Mouse (Mus musculus): ENCODE data around the gene Herc3. TPM values are rescaled to one million over a fixed set of nuclear protein-coding genes. Genes with fewer than 3 reads are reported as not detected.
"Not testable (repeated sequence)": the region's sequence is repeated elsewhere in the genome, so short reads cannot be mapped to it uniquely, and the experiment has no call there.

The Herc3 gene
- polyA plus RNA-seq, 1 experiment from 2014 or later, result 24.9 TPM

DNA sequence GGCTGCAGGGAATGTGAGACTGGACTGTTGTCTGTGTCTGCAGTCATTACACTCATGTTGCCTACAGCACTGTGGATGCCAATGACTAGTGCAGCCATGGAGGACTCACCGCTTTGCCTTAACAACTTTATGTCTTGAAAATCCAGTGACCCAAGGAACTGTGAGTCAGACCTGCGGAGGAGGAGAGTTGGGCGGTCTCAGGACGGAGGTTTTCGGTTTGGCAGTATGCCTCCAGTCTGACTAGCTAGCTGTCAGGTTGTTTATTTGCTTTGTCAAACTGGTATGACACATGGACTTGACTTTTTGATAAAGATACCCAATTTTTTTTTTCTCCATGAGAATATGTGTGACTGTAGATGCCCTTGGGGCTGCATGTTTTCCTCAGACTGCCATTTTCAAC lies 16.6 kb downstream of the Herc3 start:
- Histone ChIP-seq H3K4me1 (replicated peaks; ENCODE audit: control insufficient read depth, insufficient read depth, low read length) (peaks cover 4% of the 10 kb centered on the region), H3K9me3 (ENCODE audit: control insufficient read depth, low read length) (no peaks in the 10 kb centered on the region), H3K4me2 (ENCODE audit: low read length) (no peak overlapping the region)

DNA sequence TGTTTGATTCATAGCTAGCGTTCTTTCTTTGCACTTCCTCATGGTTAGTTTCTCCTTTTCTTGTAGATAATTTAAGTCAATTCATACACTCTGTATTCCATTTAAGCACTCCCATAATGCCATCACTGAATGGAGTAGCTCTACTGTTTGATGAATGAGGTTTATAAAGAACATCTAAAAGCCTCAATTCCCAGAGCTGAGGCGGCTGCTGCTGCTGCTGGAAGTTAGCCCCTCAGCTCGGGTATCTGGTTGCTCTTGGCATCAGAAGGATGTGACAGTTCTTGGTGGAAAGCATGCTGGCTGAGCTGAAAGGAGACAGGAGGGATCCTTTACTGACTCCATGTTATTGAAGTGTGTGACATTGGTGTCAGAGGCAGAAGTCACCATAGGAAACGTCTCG lies 18.1 kb downstream of the Herc3 start:
- Histone ChIP-seq H3K4me1 (replicated peaks; ENCODE audit: control insufficient read depth, insufficient read depth, low read length) (peaks cover 4% of the 10 kb centered on the region), H3K27ac (ENCODE audit: low read length) (no peak overlapping the region), H3K4me3 (replicated peaks; ENCODE audit: low read length) (no peak overlapping the region), H3K9me3 (ENCODE audit: control insufficient read depth, low read length) (no peaks in the 10 kb centered on the region), H3K4me2 (ENCODE audit: low read length) (no peak overlapping the region), H3K9ac (replicated peaks; ENCODE audit: low read depth, low read length) (no peak overlapping the region), H3K27me3 (replicated peaks; ENCODE audit: control insufficient read depth, insufficient read depth, low read length) (no peaks in the 10 kb centered on the region), H3K36me3 (ENCODE audit: control insufficient read depth, insufficient read depth) (no peaks in the 10 kb centered on the region)
- peak; percentile 50 for ATAC-seq
- 21% methylated on average over 5 of the region's 5 CpGs for WGBS

More for the DNA sequence above, 16.6 kb downstream of the Herc3 start:
- H3K4me3 ChIP-seq (replicated peaks; ENCODE audit: low read length), result no peak overlapping the region
- no peaks in the 10 kb centered on the region for H3K27me3 ChIP-seq (replicated peaks; ENCODE audit: control insufficient read depth, insufficient read depth, low read length)
- H3K27ac ChIP-seq (ENCODE audit: low read length), result no peak overlapping the region
- WGBS, result 91% methylated on average over 5 of the region's 5 CpGs
- no peaks in the 10 kb centered on the region for H3K36me3 ChIP-seq (ENCODE audit: control insufficient read depth, insufficient read depth)
- ATAC-seq, result no peak
- H3K9ac ChIP-seq (replicated peaks; ENCODE audit: low read depth, low read length), result no peak overlapping the region

DNA sequence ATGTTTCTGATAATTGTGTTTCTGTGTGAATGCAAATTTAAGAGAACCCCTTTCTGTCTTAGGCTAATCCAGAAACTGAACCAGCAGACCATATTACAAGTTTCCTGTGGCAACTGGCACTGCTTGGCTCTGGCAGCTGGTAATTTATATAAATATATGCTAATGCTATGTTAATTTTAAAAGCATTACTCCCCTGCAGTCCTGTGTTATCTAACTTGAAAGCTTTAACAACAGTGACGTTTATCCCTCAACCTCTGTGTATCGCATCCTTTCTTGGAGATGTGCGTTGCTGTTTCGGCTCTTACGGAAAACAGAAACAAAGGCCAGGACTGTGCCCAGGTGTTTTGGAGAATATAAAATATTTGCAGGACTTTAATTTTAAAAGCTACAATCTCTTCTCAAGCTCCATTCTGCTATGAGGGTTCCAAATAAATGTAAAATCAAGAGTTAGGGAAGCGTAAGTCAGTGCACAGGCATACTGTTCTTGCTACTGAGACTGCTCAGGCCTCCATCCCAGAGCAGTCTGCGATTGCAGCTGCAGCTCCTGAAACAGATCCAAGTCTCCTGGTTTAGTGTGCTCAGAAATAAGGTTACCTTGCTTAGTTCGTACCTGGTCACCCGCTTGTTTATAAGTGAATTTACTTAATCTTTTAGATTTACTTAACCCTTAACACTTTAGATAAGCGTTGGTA lies 24.6 kb downstream of the Herc3 start:
- H3K4me2 ChIP-seq (ENCODE audit: low read length), result peak overlapping the region; percentile 23; the same call in 1 of the 2 replicates
- no peak overlapping the region for H3K4me3 ChIP-seq (replicated peaks; ENCODE audit: low read length)
- 47% methylated on average over 10 of the region's 10 CpGs for WGBS
- peaks cover 20% of the 10 kb centered on the region for H3K4me1 ChIP-seq (replicated peaks; ENCODE audit: control insufficient read depth, insufficient read depth, low read length)
- H3K9me3 ChIP-seq (ENCODE audit: control insufficient read depth, low read length), result no peaks in the 10 kb centered on the region
- peak overlapping the region; percentile 83 for H3K27ac ChIP-seq (ENCODE audit: low read length)
- no peak overlapping the region for H3K9ac ChIP-seq (replicated peaks; ENCODE audit: low read depth, low read length)
- peak; percentile 89 for ATAC-seq
- H3K36me3 ChIP-seq (ENCODE audit: control insufficient read depth, insufficient read depth), result no peaks in the 10 kb centered on the region
- H3K27me3 ChIP-seq (replicated peaks; ENCODE audit: control insufficient read depth, insufficient read depth, low read length), result no peaks in the 10 kb centered on the region

DNA sequence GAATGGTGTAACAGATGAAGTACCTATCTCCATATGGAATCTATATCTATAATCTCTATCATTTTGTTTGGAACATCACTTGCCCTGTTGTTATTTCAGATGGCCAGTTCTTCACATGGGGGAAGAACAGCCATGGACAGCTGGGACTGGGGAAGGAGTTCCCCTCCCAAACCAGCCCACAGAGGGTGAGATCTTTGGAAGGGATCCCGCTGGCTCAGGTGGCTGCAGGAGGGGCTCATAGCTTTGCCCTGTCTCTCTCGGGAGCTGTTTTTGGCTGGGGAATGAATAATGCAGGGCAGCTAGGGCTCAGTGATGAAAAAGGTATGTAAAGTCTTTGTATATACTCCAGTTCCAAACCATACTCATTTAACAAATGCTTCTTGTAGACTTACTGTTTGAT lies 25.2 kb downstream of the Herc3 start:
- Histone ChIP-seq H3K36me3 (ENCODE audit: control insufficient read depth, insufficient read depth) (no peaks in the 10 kb centered on the region), H3K4me1 (replicated peaks; ENCODE audit: control insufficient read depth, insufficient read depth, low read length) (peaks cover 20% of the 10 kb centered on the region), H3K4me2 (ENCODE audit: low read length) (no peak overlapping the region), H3K27ac (ENCODE audit: low read length) (peak overlapping the region; percentile 83), H3K9me3 (ENCODE audit: control insufficient read depth, low read length) (no peaks in the 10 kb centered on the region), H3K27me3 (replicated peaks; ENCODE audit: control insufficient read depth, insufficient read depth, low read length) (no peaks in the 10 kb centered on the region), H3K4me3 (replicated peaks; ENCODE audit: low read length) (no peak overlapping the region), H3K9ac (replicated peaks; ENCODE audit: low read depth, low read length) (no peak overlapping the region)
- no peak for ATAC-seq
- WGBS, result 76% methylated on average over 2 of the region's 2 CpGs

DNA sequence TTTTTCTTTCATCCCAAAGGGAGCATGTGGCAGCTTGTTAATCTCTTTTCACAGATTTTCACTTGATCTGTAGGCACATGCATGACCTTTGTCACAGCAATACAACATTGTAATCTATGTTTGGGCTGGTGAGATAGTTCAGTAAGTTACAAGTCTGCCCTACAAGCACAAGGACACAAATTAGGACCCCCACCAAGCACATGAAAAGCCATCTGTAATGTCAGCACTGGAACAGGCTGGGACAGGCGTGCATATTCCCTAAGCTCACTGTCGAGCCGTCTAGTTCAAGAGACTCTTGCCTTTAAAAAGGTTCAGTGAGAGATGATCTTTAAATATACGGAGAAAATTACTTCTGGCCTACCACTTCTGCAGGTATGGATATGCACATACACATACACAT lies 28.3 kb downstream of the Herc3 start:
- Histone ChIP-seq H3K4me1 (replicated peaks; ENCODE audit: control insufficient read depth, insufficient read depth, low read length) (peaks cover 29% of the 10 kb centered on the region), H3K36me3 (ENCODE audit: control insufficient read depth, insufficient read depth) (no peaks in the 10 kb centered on the region), H3K4me3 (replicated peaks; ENCODE audit: low read length) (no peak overlapping the region), H3K4me2 (ENCODE audit: low read length) (no peak overlapping the region), H3K27ac (ENCODE audit: low read length) (0 out of 2 replicates have a peak overlapping the region, but pooled peaks have one; percentile 4), H3K9ac (replicated peaks; ENCODE audit: low read depth, low read length) (no peak overlapping the region), H3K27me3 (replicated peaks; ENCODE audit: control insufficient read depth, insufficient read depth, low read length) (no peaks in the 10 kb centered on the region), H3K9me3 (ENCODE audit: control insufficient read depth, low read length) (no peaks in the 10 kb centered on the region)
- WGBS, result 75% methylated on average over 4 of the region's 4 CpGs
- 0 out of 2 replicates have a peak, but pooled peaks have one; percentile 9 for ATAC-seq

DNA sequence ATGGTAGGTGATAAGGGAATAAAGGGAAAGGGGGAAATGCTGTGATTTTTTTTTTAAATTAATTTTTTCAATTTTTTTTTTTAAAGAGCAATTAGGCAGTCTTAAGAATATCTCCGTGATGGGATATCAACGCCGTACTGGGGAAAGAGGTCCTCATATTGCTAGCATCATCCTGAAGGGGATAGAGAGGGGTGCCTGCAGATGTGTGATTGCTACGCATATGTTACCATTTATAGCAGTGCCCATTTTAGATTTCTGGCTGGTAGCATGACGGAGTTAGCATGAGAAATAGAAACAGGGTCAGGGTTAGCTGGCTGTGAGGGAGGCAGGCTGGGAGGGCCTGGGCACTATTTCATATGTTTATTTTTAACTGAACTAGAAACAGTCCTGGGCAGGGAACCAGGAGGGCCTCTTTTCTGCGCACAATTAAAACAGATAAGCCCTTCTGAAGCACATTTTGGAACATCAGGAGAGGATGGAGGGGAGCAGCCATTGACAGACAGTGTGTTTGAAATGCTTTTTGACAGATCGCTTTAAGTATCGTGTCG lies 31.3 kb downstream of the Herc3 start:
- H3K9ac ChIP-seq (replicated peaks; ENCODE audit: low read depth, low read length), result no peak overlapping the region
- ATAC-seq, result peak; percentile 61
- no peak overlapping the region for H3K4me3 ChIP-seq (replicated peaks; ENCODE audit: low read length)
- no peaks in the 10 kb centered on the region for H3K36me3 ChIP-seq (ENCODE audit: control insufficient read depth, insufficient read depth)
- no peaks in the 10 kb centered on the region for H3K9me3 ChIP-seq (ENCODE audit: control insufficient read depth, low read length)
- H3K4me2 ChIP-seq (ENCODE audit: low read length), result no peak overlapping the region
- H3K4me1 ChIP-seq (replicated peaks; ENCODE audit: control insufficient read depth, insufficient read depth, low read length), result peaks cover 9% of the 10 kb centered on the region
- H3K27me3 ChIP-seq (replicated peaks; ENCODE audit: control insufficient read depth, insufficient read depth, low read length), result no peaks in the 10 kb centered on the region
- 54% methylated on average over 9 of the region's 9 CpGs for WGBS
- H3K27ac ChIP-seq (ENCODE audit: low read length), result peak overlapping the region; percentile 53

DNA sequence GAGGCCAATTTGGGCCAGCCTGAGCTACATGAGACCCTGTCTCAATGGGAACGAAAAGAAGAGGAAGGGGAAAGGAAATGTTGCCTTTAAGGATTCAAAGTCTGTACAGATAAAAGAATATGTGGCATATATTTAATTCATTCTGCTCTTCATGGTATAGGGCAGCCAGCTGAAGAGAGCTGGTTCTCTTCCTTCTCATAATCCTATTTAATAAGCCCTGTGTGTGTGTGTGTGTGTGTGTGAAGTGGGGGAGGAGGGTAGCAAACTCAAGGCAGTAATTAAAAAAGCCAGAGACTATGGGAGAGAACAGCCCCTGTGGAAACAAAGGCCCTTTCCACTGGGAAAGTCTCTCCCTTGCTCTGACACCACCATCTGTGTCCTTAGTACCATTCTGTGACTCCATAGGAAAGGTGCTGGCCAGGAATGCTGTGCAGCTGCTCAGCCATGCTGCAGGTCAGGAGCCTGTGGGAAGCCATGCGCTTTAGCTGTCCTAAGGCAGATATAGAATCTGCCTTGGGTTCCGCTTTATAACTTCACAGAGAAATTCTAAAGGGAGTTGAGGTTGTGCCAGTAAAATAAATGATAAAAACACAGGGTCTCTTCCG lies 32.5 kb downstream of the Herc3 start:
- no peaks in the 10 kb centered on the region for H3K36me3 ChIP-seq (ENCODE audit: control insufficient read depth, insufficient read depth)
- no peaks in the 10 kb centered on the region for H3K9me3 ChIP-seq (ENCODE audit: control insufficient read depth, low read length)
- no peak overlapping the region for H3K27ac ChIP-seq (ENCODE audit: low read length)
- no peak for ATAC-seq
- H3K4me3 ChIP-seq (replicated peaks; ENCODE audit: low read length), result no peak overlapping the region
- H3K4me1 ChIP-seq (replicated peaks; ENCODE audit: control insufficient read depth, insufficient read depth, low read length), result peaks cover 9% of the 10 kb centered on the region
- no peak overlapping the region for H3K9ac ChIP-seq (replicated peaks; ENCODE audit: low read depth, low read length)
- H3K27me3 ChIP-seq (replicated peaks; ENCODE audit: control insufficient read depth, insufficient read depth, low read length), result no peaks in the 10 kb centered on the region
- H3K4me2 ChIP-seq (ENCODE audit: low read length), result no peak overlapping the region
- 82% methylated on average over 4 of the region's 4 CpGs for whole genome bisulfite sequencing

DNA sequence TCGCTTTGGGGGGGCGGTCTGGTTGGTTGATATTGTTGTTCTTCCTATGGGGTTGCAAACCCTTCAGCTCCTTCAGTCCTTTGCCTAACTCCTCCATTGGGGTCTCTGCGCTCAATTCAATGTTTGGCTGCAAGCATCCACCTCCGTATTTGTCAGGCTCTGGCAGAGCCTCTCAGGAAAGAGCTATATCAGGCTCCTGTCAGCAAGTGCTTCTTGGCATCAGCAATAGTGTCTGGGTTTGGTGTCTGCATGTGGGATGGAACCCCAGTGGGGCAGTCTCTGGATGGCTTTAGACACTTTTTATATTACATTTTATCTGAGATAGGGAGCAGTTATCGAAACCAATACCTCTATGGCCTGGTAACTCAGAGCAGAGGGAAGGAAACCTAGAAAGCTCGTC lies 36.6 kb downstream of the Herc3 start:
- H3K36me3 ChIP-seq (ENCODE audit: control insufficient read depth, insufficient read depth); H3K4me2 ChIP-seq (ENCODE audit: low read length); ATAC-seq; H3K27me3 ChIP-seq (replicated peaks; ENCODE audit: control insufficient read depth, insufficient read depth, low read length); H3K4me3 ChIP-seq (replicated peaks; ENCODE audit: low read length); H3K9ac ChIP-seq (replicated peaks; ENCODE audit: low read depth, low read length); H3K9me3 ChIP-seq (ENCODE audit: control insufficient read depth, low read length); H3K4me1 ChIP-seq (replicated peaks; ENCODE audit: control insufficient read depth, insufficient read depth, low read length); H3K27ac ChIP-seq (ENCODE audit: low read length): not testable (repeated sequence)
- 89% methylated on average over 6 of the region's 6 CpGs for whole genome bisulfite sequencing

DNA sequence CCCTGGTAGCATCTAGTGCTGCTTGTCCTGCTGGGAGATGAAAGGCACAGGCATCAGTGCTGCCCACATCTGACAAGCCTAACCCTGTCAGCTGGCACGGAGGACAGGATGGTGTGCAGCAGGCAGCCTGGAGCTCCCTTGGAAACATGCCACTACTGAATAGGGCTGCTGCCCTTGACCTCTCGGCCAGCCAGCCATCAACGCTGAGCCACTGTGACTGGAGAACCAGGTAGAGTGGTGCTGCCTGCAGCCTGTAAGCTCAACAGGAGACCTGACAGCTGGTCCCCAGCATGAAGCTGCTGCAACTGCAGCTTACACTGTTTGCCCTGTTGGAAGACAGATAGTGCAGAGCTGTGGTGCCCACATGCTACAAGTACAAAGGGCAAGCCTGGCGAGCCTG lies 48.3 kb downstream of the Herc3 start:
- no peak overlapping the region for H3K27ac ChIP-seq (ENCODE audit: low read length)
- no peaks in the 10 kb centered on the region for H3K9me3 ChIP-seq (ENCODE audit: control insufficient read depth, low read length)
- WGBS, result 75% methylated on average over 4 of the region's 4 CpGs
- H3K27me3 ChIP-seq (replicated peaks; ENCODE audit: control insufficient read depth, insufficient read depth, low read length), result no peaks in the 10 kb centered on the region
- H3K9ac ChIP-seq (replicated peaks; ENCODE audit: low read depth, low read length), result no peak overlapping the region
- no peak; the same call in 1 of the 2 replicates for ATAC-seq
- no peaks in the 10 kb centered on the region for H3K36me3 ChIP-seq (ENCODE audit: control insufficient read depth, insufficient read depth)
- no peaks in the 10 kb centered on the region for H3K4me1 ChIP-seq (replicated peaks; ENCODE audit: control insufficient read depth, insufficient read depth, low read length)
- H3K4me3 ChIP-seq (replicated peaks; ENCODE audit: low read length), result no peak overlapping the region
- H3K4me2 ChIP-seq (ENCODE audit: low read length), result no peak overlapping the region

All from forebrain, embryonic 16.5 days (tissue).